Mouse (Mus musculus) midbrain, embryonic 14.5 days (tissue): ENCODE results near the gene Sfn. TPM values are rescaled to one million over a fixed set of nuclear protein-coding genes. Genes with fewer than 3 reads are reported as not detected.
"Not testable (repeated sequence)": the region's sequence is repeated elsewhere in the genome, so short reads cannot be mapped to it uniquely, and the experiment has no call there.

Source experiments
- ATAC-seq: fragments of 200-750 bp; cut with Nextera tagmentation; 2 replicates; pipeline ENCODE4 v1.8.0; 2017; ENCODE audit warnings: moderate number of reproducible peaks, moderate library complexity; ENCODE audit not compliant: low FRiP score, low TSS enrichment
- DNase-seq: peaks from one replicate; pipeline ENCODE4 v3.0.0-alpha.2; 2015
- H3K27ac ChIP-seq: fragments of 300-500 bp; sonication (generic); replicated peaks from 2 replicates; pipeline ENCODE4 v1.5.1; 2014; ENCODE audit warnings: mild to moderate bottlenecking, low read depth, low read length, moderate library complexity
- H3K27me3 ChIP-seq: fragments of 300-500 bp; sonication (generic); 2 replicates; pipeline ENCODE4 v1.6.1; 2014; ENCODE audit warnings: low read length, control low read depth, mixed read lengths; ENCODE audit not compliant: control insufficient read depth, insufficient read depth
- H3K36me3 ChIP-seq: fragments of 300-500 bp; sonication (generic); 2 replicates; pipeline ENCODE4 v1.6.1; 2014; ENCODE audit warnings: low read length, control low read depth; ENCODE audit not compliant: control insufficient read depth, insufficient read depth
- H3K4me1 ChIP-seq: fragments of 300-500 bp; sonication (generic); 2 replicates; pipeline ENCODE4 v1.6.1; 2014; ENCODE audit warnings: mild to moderate bottlenecking, antibody characterized with exemption, low read length, control low read depth; ENCODE audit not compliant: control insufficient read depth, insufficient read depth
- H3K4me2 ChIP-seq: fragments of 300-500 bp; sonication (generic); 2 replicates; pipeline ENCODE4 v1.6.1; 2014; ENCODE audit warnings: mild to moderate bottlenecking, low read length, moderate library complexity
- H3K4me3 ChIP-seq: fragments of 300-500 bp; sonication (generic); replicated peaks from 2 replicates; pipeline ENCODE4 v1.5.1; 2014; ENCODE audit warnings: low read depth, low read length
- H3K9ac ChIP-seq: fragments of 300-500 bp; sonication (generic); replicated peaks from 2 replicates; pipeline ENCODE4 v1.6.1; 2014; ENCODE audit warnings: mild to moderate bottlenecking, low read length, moderate library complexity
- H3K9me3 ChIP-seq: fragments of 300-500 bp; sonication (generic); 2 replicates; pipeline ENCODE4 v1.6.1; 2016; ENCODE audit warnings: low read length, control low read depth, mixed read lengths; ENCODE audit not compliant: control insufficient read depth
- WGBS: fragments of 180-500 bp; shearing (Covaris S2); extraction: QIAGEN DNeasy Blood & Tissue Kit; methylation state at CpG from one replicate; pipeline ENCODE4 v1.1.7; 2014; 5-methylcytosine and 5-hydroxymethylcytosine counted together
- polyA plus RNA-seq: library from polyadenylated mRNA; unstranded; fragments of >200 nt; fragmentation: Nextera tagmentation; extraction: Ambion mirVana; gene quantifications from 2 replicates; pipeline ENCODE4 v1.2.1, GENCODE M21; 2014

Gene Sfn
- 0.88 and 1.3 TPM in 2 replicates for polyA plus RNA-seq

DNA sequence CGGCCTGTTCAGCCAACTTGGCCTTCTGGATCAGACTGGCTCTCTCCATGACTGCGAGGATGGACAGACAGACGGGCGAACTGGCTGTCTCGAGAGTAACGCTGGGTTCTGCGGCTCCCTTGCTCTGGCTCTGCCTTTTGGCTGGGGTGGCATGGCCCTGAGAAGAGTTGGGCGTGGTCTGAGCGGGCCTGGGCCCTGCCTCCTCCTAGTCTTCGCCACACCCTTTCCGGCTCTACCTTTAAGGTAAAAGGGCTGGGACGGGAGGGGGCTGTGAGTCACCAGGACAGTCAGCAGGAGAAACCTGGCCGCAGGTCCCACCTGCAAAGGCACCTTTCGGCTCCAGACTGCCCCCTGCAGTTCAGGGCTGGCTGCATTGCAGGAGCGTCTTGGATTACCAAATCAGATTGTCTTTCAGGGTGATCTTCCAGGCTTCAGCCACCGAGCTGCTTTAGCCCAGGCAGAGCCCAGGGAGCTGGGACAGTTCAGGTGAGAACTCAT lies at the start of gene Sfn:
Gene Sfn, minus strand, starts transcription at position 448 of the 498 bp plus-strand sequence.
- ATAC-seq, result no peak
- Histone ChIP-seq H3K27ac (no peak within 1 kb of the TSS), H3K9me3 (no peaks in the 10 kb centered on the region), H3K4me3 (no peak within 1 kb of the TSS), H3K4me1 (peaks cover 5% of the 10 kb centered on the region; the same call in 1 of the 2 replicates), H3K36me3 (peaks cover 30% of the 10 kb centered on the region), H3K4me2 (no peak within 1 kb of the TSS), H3K27me3 (peaks cover 44% of the 10 kb centered on the region), H3K9ac (no peak within 1 kb of the TSS)
- peak; percentile 18 for DNase-seq
- WGBS, result 5% methylated on average over 16 of the region's 16 CpGs

- Histone ChIP-seq H3K36me3 (no peaks in the 10 kb centered on the region), H3K9ac (no peak overlapping the region), H3K27me3 (no peaks in the 10 kb centered on the region), H3K4me2 (no peak overlapping the region), H3K4me1 (no peaks in the 10 kb centered on the region), H3K9me3 (no peaks in the 10 kb centered on the region), H3K4me3 (no peak overlapping the region), H3K27ac (no peak overlapping the region)
- no peak for DNase-seq
- no peak for ATAC-seq
- 43% methylated on average over 10 of the region's 10 CpGs for WGBS
Measured at GRCm38 (mm10) chr4:133651445-133651844, 49.5 kb upstream of the Sfn start.

- no peak within 1 kb of the TSS for H3K27ac ChIP-seq
- no peak within 1 kb of the TSS for H3K9ac ChIP-seq
- peak; percentile 85 for DNase-seq
- no peaks in the 10 kb centered on the region for H3K27me3 ChIP-seq
- peak within 1 kb of the TSS; percentile 38 for H3K4me2 ChIP-seq
- H3K4me1 ChIP-seq, result no peaks in the 10 kb centered on the region
- WGBS, result 39% methylated on average over 7 of the region's 7 CpGs
- peak within 1 kb of the TSS; percentile 14; the same call in 1 of the 2 replicates for H3K4me3 ChIP-seq
- ATAC-seq, result no peak
- no peaks in the 10 kb centered on the region for H3K9me3 ChIP-seq
- H3K36me3 ChIP-seq, result no peaks in the 10 kb centered on the region
Measured at GRCm38 (mm10) chr4:133649989-133650699, 48.2 kb upstream of the Sfn start, which contains the start of gene Zdhhc18. Zdhhc18 (minus strand) TSS chr4:133650154.

GRCm38 (mm10) chr4:133649464-133649863 lies 47.5 kb upstream of the Sfn start:
- not testable (repeated sequence) for H3K27me3 ChIP-seq, H3K36me3 ChIP-seq, DNase-seq, H3K9ac ChIP-seq, H3K9me3 ChIP-seq, H3K4me1 ChIP-seq, ATAC-seq, H3K27ac ChIP-seq
- H3K4me2 ChIP-seq, result peak overlapping the region; percentile 38
- 0 out of 2 replicates have a peak overlapping the region, but pooled peaks have one; percentile 14 for H3K4me3 ChIP-seq
- 88% methylated on average over 5 of the region's 5 CpGs for WGBS

DNA sequence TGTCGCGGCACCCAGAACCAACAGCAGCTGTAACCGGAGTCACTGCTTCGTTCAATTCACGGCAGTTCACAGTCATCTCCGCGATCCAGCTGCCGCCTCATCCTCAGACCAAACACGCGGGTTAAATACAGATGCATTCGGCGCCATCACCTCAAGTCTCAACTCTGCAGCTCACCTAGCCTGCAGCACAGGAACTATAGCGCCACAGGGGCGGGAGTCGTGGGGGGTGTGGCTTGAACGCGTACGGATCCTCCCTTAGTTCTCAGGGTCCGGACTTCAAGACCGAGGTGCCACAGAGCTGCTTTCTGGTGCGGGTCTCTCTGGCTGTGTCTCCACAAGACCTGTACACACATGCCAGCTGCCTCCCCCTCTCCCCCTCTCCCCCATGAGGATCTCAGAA lies 43.7 kb upstream of the Sfn start:
- Histone ChIP-seq H3K9ac (no peak overlapping the region), H3K36me3 (no peaks in the 10 kb centered on the region), H3K27ac (no peak overlapping the region), H3K27me3 (no peaks in the 10 kb centered on the region), H3K4me2 (no peak overlapping the region), H3K4me1 (no peaks in the 10 kb centered on the region), H3K4me3 (no peak overlapping the region), H3K9me3 (peaks cover 4% of the 10 kb centered on the region; the same call in 1 of the 2 replicates)
- DNase-seq (no peak), ATAC-seq (no peak)
- WGBS, result 49% methylated on average over 21 of the region's 21 CpGs

DNA sequence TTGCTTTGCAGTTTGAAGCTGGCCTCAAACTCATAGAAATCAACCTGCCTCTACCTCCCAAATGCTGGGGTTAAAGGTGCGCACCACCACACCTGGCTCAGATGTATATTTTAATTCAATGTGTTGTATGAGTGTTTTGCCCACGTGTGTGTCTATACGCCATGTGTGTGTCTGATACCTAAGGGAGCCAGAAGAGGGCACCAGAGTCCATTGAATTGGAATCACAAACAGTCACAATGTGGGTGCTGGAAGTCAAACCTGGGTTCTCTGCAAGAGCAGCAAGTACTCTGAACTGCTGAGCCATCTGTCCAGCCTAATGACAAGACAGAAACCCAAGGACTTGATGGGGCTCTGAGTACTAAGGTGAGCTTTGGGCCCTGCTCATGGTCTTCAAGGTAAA lies 43.2 kb upstream of the Sfn start:
- WGBS, result 87% methylated on average over 3 of the region's 3 CpGs

GRCm38 (mm10) chr4:133634043-133634410 lies 32.1 kb upstream of the Sfn start:
- H3K4me3 ChIP-seq, result no peak overlapping the region
- no peaks in the 10 kb centered on the region for H3K9me3 ChIP-seq
- no peaks in the 10 kb centered on the region for H3K27me3 ChIP-seq
- WGBS, result 81% methylated on average over 5 of the region's 5 CpGs
- no peak overlapping the region for H3K9ac ChIP-seq
- no peaks in the 10 kb centered on the region for H3K36me3 ChIP-seq
- no peak overlapping the region for H3K27ac ChIP-seq
- ATAC-seq (no peak), DNase-seq (no peak)
- peaks cover 10% of the 10 kb centered on the region for H3K4me1 ChIP-seq
- H3K4me2 ChIP-seq, result no peak overlapping the region

More for the DNA sequence above, 43.2 kb upstream of the Sfn start:
- Histone ChIP-seq H3K27ac (no peak overlapping the region), H3K36me3 (no peaks in the 10 kb centered on the region), H3K9me3 (peaks cover 4% of the 10 kb centered on the region; the same call in 1 of the 2 replicates), H3K27me3 (no peaks in the 10 kb centered on the region), H3K4me3 (no peak overlapping the region), H3K4me2 (no peak overlapping the region), H3K9ac (no peak overlapping the region), H3K4me1 (no peaks in the 10 kb centered on the region)
- no peak for DNase-seq
- no peak for ATAC-seq

DNA sequence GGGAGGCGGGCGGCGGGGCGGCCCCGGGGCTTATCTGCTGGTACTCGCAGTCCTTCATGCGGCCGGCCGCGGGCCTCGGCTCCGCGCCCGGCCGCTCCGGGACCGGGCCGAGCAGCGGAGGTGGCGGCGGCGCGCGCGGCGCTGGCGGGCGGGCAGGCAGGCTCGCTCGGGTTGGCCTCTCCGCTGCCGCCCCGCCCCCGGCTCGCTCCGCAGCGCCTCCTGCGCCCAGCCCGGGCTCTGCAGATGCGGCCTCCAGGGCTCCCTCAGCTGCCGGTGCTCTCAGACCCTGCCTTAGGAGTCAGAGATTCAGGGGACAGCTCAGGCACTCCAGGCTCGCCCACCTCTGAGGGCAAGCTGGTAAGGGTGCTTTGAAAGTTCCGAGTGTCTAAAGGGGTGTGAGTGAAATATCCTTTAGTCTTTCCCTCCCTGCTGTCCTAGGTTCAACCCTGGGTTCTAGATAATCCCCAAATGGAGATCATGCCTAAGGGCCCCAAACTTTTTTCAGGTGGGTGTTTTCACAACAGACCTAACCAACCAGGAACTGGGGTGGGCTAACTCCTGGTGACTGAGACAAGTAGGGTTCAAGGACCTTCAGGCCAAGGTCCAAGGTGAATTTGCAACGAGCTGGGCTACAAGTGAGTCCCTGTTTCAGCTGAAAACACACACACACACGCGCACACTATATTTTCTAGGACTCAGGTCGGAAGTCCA lies 31.5 kb upstream of the Sfn start:
- 10% methylated on average over 36 of the region's 47 CpGs for WGBS
- peak overlapping the region; percentile 71 for H3K4me3 ChIP-seq
- peak overlapping the region; percentile 72 for H3K4me2 ChIP-seq
- peak overlapping the region; percentile 88 for H3K27ac ChIP-seq
- H3K27me3 ChIP-seq, result no peaks in the 10 kb centered on the region
- DNase-seq, result peak; percentile 93
- H3K4me1 ChIP-seq, result peaks cover 10% of the 10 kb centered on the region
- H3K9me3 ChIP-seq, result no peaks in the 10 kb centered on the region
- peak; percentile 91 for ATAC-seq
- H3K9ac ChIP-seq, result peak overlapping the region; percentile 95
- H3K36me3 ChIP-seq, result no peaks in the 10 kb centered on the region
